Mouse (Mus musculus): ENCODE results near the gene Tdrd1. TPM values are rescaled to one million over a fixed set of nuclear protein-coding genes. Genes with fewer than 3 reads are reported as not detected.

Tdrd1 gene
- polyA plus RNA-seq, 1 experiment from 2014 or later: 0.86 TPM

DNA sequence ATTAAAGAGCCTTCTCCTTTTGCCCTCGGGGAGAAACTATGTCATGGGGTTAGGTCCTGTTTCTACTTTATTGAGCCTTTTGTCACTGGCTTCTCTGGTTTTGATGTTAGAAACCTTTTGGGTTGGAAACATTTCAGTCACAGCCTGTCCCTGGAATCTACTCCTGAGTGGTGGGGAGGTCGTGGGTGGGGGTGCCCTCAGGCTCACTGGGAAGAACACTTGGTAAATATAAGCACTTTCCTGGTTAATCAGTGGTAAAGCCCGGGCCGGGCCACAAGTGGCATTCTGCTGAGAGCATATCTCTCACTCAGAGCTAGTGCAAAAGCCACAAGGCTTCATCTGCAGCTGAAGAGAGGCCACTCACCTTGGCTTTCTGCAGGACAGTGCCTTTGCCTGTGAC is 87.8 kb downstream of the Tdrd1 start:
- ATAC-seq (ENCODE audit: low read depth): no peak
- WGBS: 89% methylated on average over 4 of the region's 4 CpGs
- Histone ChIP-seq H3K4me3 (ENCODE audit: low read depth, low read length) (no peak overlapping the region), H3K27me3 (ENCODE audit: control insufficient read depth, insufficient read depth, low read length) (no peaks in the 10 kb centered on the region), H3K27ac (ENCODE audit: low read depth, low read length) (no peak overlapping the region), H3K9me3 (ENCODE audit: control insufficient read depth, low read length) (no peaks in the 10 kb centered on the region), H3K4me2 (ENCODE audit: low read depth, low read length) (no peak overlapping the region), H3K36me3 (ENCODE audit: control insufficient read depth, insufficient read depth, low read length) (no peaks in the 10 kb centered on the region), H3K4me1 (ENCODE audit: control insufficient read depth, insufficient read depth, low read length) (no peaks in the 10 kb centered on the region), H3K9ac (replicated peaks; ENCODE audit: low read depth, low read length) (no peak overlapping the region)

DNA sequence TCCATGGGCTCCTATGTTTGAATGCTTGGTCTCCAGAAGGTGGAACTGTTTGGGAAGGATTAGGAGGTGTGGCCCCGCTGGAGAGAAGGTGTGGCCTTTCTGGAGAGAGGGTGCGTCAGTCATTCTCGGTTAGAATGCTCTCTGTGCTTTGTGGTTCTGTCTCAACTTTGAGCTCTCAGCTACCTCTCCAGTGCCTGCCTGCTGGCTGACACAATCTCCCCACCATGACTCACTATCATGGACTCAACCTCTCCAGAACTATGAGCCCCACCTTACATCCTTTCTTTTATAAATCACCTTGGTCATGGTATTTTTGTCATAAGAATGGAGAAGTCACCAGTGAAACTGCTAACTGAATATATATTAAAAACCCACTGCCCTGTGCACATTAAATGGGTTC is 88.6 kb downstream of the Tdrd1 start:
- Histone ChIP-seq H3K9ac (replicated peaks; ENCODE audit: low read depth, low read length) (no peak overlapping the region), H3K4me3 (ENCODE audit: low read depth, low read length) (no peak overlapping the region), H3K4me1 (ENCODE audit: control insufficient read depth, insufficient read depth, low read length) (no peaks in the 10 kb centered on the region), H3K27ac (ENCODE audit: low read depth, low read length) (no peak overlapping the region), H3K4me2 (ENCODE audit: low read depth, low read length) (no peak overlapping the region), H3K27me3 (ENCODE audit: control insufficient read depth, insufficient read depth, low read length) (no peaks in the 10 kb centered on the region), H3K9me3 (ENCODE audit: control insufficient read depth, low read length) (no peaks in the 10 kb centered on the region), H3K36me3 (ENCODE audit: control insufficient read depth, insufficient read depth, low read length) (no peaks in the 10 kb centered on the region)
- WGBS: 92% methylated on average over 3 of the region's 3 CpGs
- no peak for ATAC-seq (ENCODE audit: low read depth)

DNA sequence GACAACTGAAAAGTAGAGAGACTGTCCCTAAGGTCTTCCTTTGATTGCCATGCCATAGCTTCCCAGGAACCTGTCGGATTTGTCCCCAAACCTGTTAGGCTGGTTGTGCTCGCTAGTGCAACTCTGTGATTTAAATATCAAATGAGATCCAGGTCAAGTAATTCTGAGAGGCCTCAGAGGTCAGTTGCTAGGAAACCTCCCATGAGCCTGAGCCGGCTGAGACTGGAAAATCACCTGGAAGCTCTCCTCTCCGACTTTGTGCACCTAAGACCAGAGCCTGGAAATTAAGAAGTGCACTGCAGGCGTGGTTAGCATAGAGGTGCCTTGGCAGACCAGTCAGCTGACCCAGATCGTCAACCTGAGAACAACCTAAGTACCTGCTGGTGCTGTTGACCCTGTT is 89.1 kb downstream of the Tdrd1 start:
- no peak for ATAC-seq (ENCODE audit: low read depth)
- no peak overlapping the region for H3K9ac ChIP-seq (replicated peaks; ENCODE audit: low read depth, low read length)
- H3K27me3 ChIP-seq (ENCODE audit: control insufficient read depth, insufficient read depth, low read length): no peaks in the 10 kb centered on the region
- H3K4me1 ChIP-seq (ENCODE audit: control insufficient read depth, insufficient read depth, low read length): no peaks in the 10 kb centered on the region
- no peak overlapping the region for H3K4me2 ChIP-seq (ENCODE audit: low read depth, low read length)
- H3K4me3 ChIP-seq (ENCODE audit: low read depth, low read length): no peak overlapping the region
- no peaks in the 10 kb centered on the region for H3K36me3 ChIP-seq (ENCODE audit: control insufficient read depth, insufficient read depth, low read length)
- H3K27ac ChIP-seq (ENCODE audit: low read depth, low read length): no peak overlapping the region
- 57% methylated on average over 6 of the region's 6 CpGs for WGBS
- H3K9me3 ChIP-seq (ENCODE audit: control insufficient read depth, low read length): no peaks in the 10 kb centered on the region

Other genes starting within 250 kb of the Tdrd1 start
- gene Adrb1, start 104.0 kb upstream of the Tdrd1 start, polyA plus RNA-seq (2014; fragmentation: Nextera tagmentation; extraction: Ambion mirVana): 1.1 and 1.8 TPM in 2 replicates
- 25.0 and 25.4 TPM in 2 replicates for gene Ccdc186, start 4.0 kb upstream of the Tdrd1 start, polyA plus RNA-seq (2014; fragmentation: Nextera tagmentation; extraction: Ambion mirVana)
- 0.16 and 0.18 TPM in 2 replicates for gene Vwa2, start 48.0 kb downstream of the Tdrd1 start, polyA plus RNA-seq (2014; fragmentation: Nextera tagmentation; extraction: Ambion mirVana)
- gene Afap1l2, start 182.0 kb downstream of the Tdrd1 start, polyA plus RNA-seq (2014; fragmentation: Nextera tagmentation; extraction: Ambion mirVana): 8.2 and 14.9 TPM in 2 replicates

All from neural tube, embryonic 14.5 days (tissue).